Mouse (Mus musculus): Measurements from ENCODE around the gene Aldh3b2.

DNA sequence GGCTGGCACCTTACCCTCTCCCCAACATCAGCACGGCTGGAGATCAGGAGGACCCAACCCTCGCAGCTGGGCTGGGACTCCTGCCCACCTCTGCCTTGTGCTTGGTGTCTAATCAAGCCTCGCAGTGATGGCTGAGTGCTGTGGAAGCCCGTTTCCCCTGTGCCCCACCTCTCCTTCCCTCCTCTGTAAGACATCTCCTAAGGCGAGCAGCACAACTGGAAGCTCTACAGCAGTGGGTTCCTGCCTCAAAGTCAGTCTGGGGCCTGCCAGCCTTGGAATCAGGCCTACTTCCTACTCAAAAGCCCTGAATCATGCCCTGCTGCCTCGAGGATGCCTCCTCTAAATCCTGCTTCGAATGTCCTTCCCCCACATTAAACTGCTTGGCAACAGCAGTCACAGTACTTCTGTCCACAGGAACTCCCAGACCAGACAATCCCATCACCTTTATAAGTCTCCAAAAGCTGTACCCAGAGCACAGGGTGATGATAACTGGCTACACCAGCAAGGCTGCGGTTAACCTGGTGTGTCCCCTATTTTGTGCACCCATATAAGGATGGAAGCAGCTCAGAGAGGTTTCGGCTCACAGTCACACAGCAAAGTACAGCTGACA lies 27.1 kb downstream of the Aldh3b2 start:
- TF ChIP-seq CTCF (conservative IDR thresholded peaks at IDR 0.05; ENCODE audit: insufficient read depth, insufficient read length, low read depth, low read length), result no peak
- no peak for TF ChIP-seq POLR2A (IDR thresholded peaks at IDR 0.05; ENCODE audit: low read depth, low read length)

All from kidney, adult 2 months (tissue).